Mouse (Mus musculus) megakaryocyte, embryonic 14.5 days (primary cell): ENCODE data around the gene Haus6.
"Not testable (repeated sequence)": the region's sequence is repeated elsewhere in the genome, so short reads cannot be mapped to it uniquely, and the experiment has no call there.

Experiments used
- FLI1 ChIP-seq: IDR thresholded peaks from 2 replicates; pipeline ENCODE4 v1.6.1; 2012; ENCODE audit warnings: low read length, inconsistent platforms, mixed read lengths
- GATA1 ChIP-seq: IDR thresholded peaks from 3 replicates; pipeline ENCODE4 v1.6.1; 2012; ENCODE audit warnings: mixed read lengths, low read length, inconsistent platforms, borderline replicate concordance

DNA sequence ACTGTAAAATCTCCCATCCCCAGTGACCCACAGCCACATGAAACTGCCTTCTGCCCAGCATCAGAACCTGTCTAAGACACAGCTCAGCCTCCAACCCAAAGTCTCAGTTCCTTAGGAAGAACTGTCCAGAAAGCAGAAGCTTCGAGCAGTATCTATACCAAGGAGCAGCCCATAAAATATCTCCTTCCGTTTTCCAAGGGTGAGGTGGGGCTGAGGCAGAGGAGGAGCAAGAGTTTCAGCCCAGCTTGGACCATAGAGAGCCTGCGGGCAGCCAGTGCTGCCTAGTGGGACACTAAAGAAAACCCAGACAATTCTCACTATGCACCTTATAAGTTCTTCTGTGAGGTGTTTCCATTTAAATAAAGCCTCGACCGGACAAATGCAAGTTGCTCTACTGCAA is 20.7 kb upstream of the Haus6 start:
- TF ChIP-seq GATA1, FLI1: not testable (repeated sequence)
